Mouse (Mus musculus): ENCODE data around the gene Hnrnpm. TPM values are rescaled to one million over a fixed set of nuclear protein-coding genes. Genes with fewer than 3 reads are reported as not detected.
A peak's percentile ranks its signal among the peaks of the same experiment; 100 is the strongest.

Hnrnpm gene
- polyA plus RNA-seq, 1 experiment from 2014 or later = 283 TPM

GRCm38 (mm10) chr17:33713271-33713670 is 26.6 kb upstream of the Hnrnpm start:
- WGBS = 86% methylated on average over 5 of the region's 5 CpGs
- H3K9me3 ChIP-seq (replicated peaks) = no peaks in the 10 kb centered on the region
- H3K9ac ChIP-seq = no peak overlapping the region
- H3K4me2 ChIP-seq (replicated peaks) = no peak overlapping the region
- H3K27me3 ChIP-seq = no peaks in the 10 kb centered on the region
- H3K4me3 ChIP-seq (replicated peaks) = no peak overlapping the region
- ATAC-seq (ENCODE audit: insufficient number of reproducible peaks, low FRiP score, low TSS enrichment, low read depth) = no peak
- H3K27ac ChIP-seq (replicated peaks) = no peak overlapping the region
- H3K4me1 ChIP-seq = no peaks in the 10 kb centered on the region
- peaks cover 8% of the 10 kb centered on the region for H3K36me3 ChIP-seq

DNA sequence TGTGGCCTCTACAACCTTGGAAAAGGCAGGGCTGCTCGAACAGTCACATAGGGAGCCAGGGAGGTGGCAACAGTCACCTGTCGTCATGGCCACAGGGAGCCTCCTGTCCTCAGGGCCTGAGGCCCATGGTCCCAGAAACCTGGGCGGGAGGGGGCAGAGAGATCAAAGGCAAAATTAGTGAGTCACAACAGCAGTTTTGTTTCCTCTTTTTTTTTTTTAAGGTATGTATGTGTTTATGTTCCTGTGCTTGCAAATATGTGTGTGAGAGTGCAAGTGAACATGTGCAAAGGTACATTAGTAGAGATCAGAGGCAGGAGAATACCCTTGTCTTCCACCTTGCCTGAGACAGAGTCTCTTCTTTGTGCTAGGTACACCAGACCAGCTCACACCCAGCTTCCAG is 23.2 kb upstream of the Hnrnpm start:
- Histone ChIP-seq H3K27ac (replicated peaks) (no peak overlapping the region), H3K9me3 (replicated peaks) (no peaks in the 10 kb centered on the region), H3K4me2 (replicated peaks) (no peak overlapping the region), H3K27me3 (no peaks in the 10 kb centered on the region), H3K4me1 (no peaks in the 10 kb centered on the region), H3K4me3 (replicated peaks) (no peak overlapping the region), H3K9ac (no peak overlapping the region), H3K36me3 (peaks cover 24% of the 10 kb centered on the region)
- no peak for ATAC-seq (ENCODE audit: insufficient number of reproducible peaks, low FRiP score, low TSS enrichment, low read depth)
- WGBS = 71% methylated on average over 3 of the region's 3 CpGs

DNA sequence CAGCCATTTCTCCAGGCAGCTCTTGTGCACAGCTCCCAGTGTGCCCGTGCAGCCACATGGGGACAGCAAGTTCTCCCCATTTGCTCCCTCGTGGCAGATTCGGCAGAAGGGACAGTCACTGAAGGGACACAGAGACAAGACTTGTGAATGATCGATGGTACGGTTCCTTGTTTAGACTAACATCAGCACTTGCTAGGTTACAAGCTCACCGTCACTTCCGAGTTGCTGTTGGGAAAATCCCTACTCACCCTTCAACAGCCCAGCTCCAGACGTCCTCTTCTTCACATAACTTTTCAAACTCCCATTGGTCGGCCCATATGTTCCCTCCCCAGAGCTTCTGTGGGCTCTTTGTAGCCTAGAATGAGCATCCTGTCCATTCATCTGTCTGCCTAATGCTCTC is 16.4 kb upstream of the Hnrnpm start:
- H3K9me3 ChIP-seq (replicated peaks) = no peaks in the 10 kb centered on the region
- H3K27me3 ChIP-seq = no peaks in the 10 kb centered on the region
- 87% methylated on average over 9 of the region's 9 CpGs for WGBS
- H3K27ac ChIP-seq (replicated peaks) = no peak overlapping the region
- no peaks in the 10 kb centered on the region for H3K4me1 ChIP-seq
- no peak overlapping the region for H3K4me3 ChIP-seq (replicated peaks)
- H3K4me2 ChIP-seq (replicated peaks) = no peak overlapping the region
- no peak overlapping the region for H3K9ac ChIP-seq
- H3K36me3 ChIP-seq = peaks cover 44% of the 10 kb centered on the region
- ATAC-seq (ENCODE audit: insufficient number of reproducible peaks, low FRiP score, low TSS enrichment, low read depth) = no peak

DNA sequence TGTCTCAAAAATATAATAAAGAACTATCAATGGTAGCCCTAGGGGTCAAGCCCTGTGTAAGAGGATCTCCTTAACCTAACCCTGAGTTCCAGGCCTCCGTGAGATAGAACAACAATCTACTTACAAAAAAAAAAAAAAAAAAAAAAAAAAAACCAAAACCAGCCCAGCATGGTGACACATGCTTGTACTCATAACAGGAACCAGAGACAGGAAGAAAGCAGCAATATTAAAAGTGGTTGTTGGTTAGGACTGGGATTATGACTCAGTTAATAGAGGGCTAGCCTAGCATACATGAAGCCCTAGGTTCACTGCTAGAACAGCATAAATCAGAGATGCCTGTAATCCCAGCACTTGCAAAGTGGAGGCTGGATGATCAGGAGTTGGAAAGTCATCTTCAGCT is 15.5 kb upstream of the Hnrnpm start:
- WGBS = 37% methylated on average over 1 of the region's 1 CpGs
- H3K9me3 ChIP-seq (replicated peaks) = no peaks in the 10 kb centered on the region

DNA sequence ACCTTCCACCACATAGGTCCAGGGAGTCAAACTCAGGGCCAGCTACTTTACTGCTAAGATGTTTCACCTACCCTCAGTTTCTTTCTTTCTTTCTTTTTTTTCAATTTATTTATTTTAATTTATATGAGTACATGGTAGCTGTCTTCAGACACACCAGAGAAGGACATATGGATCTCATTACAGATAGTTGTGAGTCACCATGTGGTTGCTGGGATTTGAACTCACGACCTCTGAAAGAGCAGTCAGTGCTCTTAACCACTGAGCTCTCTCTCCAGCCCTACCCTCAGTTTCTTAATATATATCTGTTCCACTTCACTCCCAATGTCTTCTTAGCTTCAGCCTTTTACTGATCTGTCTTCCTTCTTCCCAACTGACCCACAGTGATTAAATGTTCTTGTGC is 8.8 kb upstream of the Hnrnpm start:
- no peak overlapping the region for H3K4me2 ChIP-seq (replicated peaks)
- no peak overlapping the region for H3K9ac ChIP-seq
- no peak overlapping the region for H3K4me3 ChIP-seq (replicated peaks)
- no peaks in the 10 kb centered on the region for H3K9me3 ChIP-seq (replicated peaks)
- 79% methylated on average over 1 of the region's 1 CpGs for WGBS
- H3K4me1 ChIP-seq = no peaks in the 10 kb centered on the region
- ATAC-seq (ENCODE audit: insufficient number of reproducible peaks, low FRiP score, low TSS enrichment, low read depth) = no peak
- H3K27ac ChIP-seq (replicated peaks) = no peak overlapping the region
- H3K36me3 ChIP-seq = peaks cover 51% of the 10 kb centered on the region
- no peaks in the 10 kb centered on the region for H3K27me3 ChIP-seq

More for the DNA sequence above, 15.5 kb upstream of the Hnrnpm start:
- Histone ChIP-seq H3K4me1 (no peaks in the 10 kb centered on the region), H3K9ac (no peak overlapping the region), H3K36me3 (peaks cover 49% of the 10 kb centered on the region), H3K27me3 (no peaks in the 10 kb centered on the region), H3K4me3 (replicated peaks) (no peak overlapping the region), H3K27ac (replicated peaks) (no peak overlapping the region), H3K4me2 (replicated peaks) (no peak overlapping the region)
- ATAC-seq (ENCODE audit: insufficient number of reproducible peaks, low FRiP score, low TSS enrichment, low read depth) = no peak

DNA sequence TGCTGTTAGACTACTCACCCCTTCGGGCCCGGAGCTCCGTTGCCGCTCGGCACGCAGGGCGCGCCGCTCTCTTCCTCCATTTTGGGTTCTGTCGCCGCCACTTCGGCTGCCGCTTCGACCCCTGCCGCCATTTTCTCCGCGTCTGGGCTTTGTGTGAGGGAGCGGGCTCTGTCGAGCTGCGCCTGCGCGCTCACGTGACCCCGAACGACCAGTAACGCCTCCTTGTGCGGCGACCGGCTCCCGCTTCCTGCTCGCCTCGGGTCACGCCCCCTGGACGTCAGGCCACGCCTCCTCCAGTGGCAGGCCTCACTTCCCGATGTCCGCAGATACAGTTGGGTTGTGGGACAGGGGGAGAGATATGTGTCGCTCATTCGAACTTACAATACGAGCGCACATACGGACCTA is 1.4 kb downstream of the Hnrnpm start:
- peak; percentile 99 for ATAC-seq (ENCODE audit: insufficient number of reproducible peaks, low FRiP score, low TSS enrichment, low read depth)
- Histone ChIP-seq H3K9ac (peak overlapping the region; percentile 80), H3K4me1 (peaks cover 32% of the 10 kb centered on the region), H3K27me3 (no peaks in the 10 kb centered on the region), H3K4me2 (replicated peaks) (peak overlapping the region; percentile 82), H3K4me3 (replicated peaks) (peak overlapping the region; percentile 57), H3K9me3 (replicated peaks) (no peaks in the 10 kb centered on the region), H3K36me3 (no peaks in the 10 kb centered on the region), H3K27ac (replicated peaks) (peak overlapping the region; percentile 86)
- WGBS = under 1% methylated on average over 42 of the region's 42 CpGs

GRCm38 (mm10) chr17:33684671-33685231 is 1.9 kb downstream of the Hnrnpm start:
- peaks cover 34% of the 10 kb centered on the region for H3K4me1 ChIP-seq
- under 1% methylated on average over 44 of the region's 44 CpGs for WGBS
- peak overlapping the region; percentile 86 for H3K27ac ChIP-seq (replicated peaks)
- no peaks in the 10 kb centered on the region for H3K27me3 ChIP-seq
- H3K9ac ChIP-seq = peak overlapping the region; percentile 80
- ATAC-seq (ENCODE audit: insufficient number of reproducible peaks, low FRiP score, low TSS enrichment, low read depth) = peak; percentile 81
- H3K9me3 ChIP-seq (replicated peaks) = no peaks in the 10 kb centered on the region
- H3K4me2 ChIP-seq (replicated peaks) = peak overlapping the region; percentile 82
- peak overlapping the region; percentile 57 for H3K4me3 ChIP-seq (replicated peaks)
- no peaks in the 10 kb centered on the region for H3K36me3 ChIP-seq

- no peak overlapping the region for H3K4me2 ChIP-seq (replicated peaks)
- ATAC-seq (ENCODE audit: insufficient number of reproducible peaks, low FRiP score, low TSS enrichment, low read depth) = no peak
- peaks cover 8% of the 10 kb centered on the region for H3K36me3 ChIP-seq
- H3K27ac ChIP-seq (replicated peaks) = no peak overlapping the region
- peaks cover 38% of the 10 kb centered on the region for H3K4me1 ChIP-seq
- no peak overlapping the region for H3K4me3 ChIP-seq (replicated peaks)
- no peaks in the 10 kb centered on the region for H3K9me3 ChIP-seq (replicated peaks)
- no peaks in the 10 kb centered on the region for H3K27me3 ChIP-seq
- H3K9ac ChIP-seq = no peak overlapping the region
Observed at GRCm38 (mm10) chr17:33681767-33682166, 4.9 kb downstream of the Hnrnpm start.

DNA sequence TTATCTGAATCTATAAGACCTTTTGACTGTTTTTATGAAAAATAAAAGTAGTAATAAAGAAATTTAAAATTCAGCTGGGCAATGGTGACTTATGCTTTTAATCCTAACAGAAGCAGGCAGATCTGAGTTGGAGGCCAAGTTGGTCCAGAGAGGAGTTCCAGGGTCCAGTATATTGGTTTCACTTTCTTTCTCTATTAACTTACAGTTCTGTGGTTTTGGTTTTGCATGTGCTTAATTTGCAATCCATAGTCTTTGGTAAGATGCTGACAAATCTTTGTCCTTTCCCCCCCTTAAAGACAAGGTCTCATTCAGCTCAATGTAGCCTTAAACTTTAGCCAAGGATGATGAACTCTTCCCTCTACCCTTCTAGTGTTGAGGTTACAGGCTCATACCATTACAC is 7.9 kb downstream of the Hnrnpm start:
- Histone ChIP-seq H3K27me3 (no peaks in the 10 kb centered on the region), H3K4me2 (replicated peaks) (no peak overlapping the region), H3K4me1 (peaks cover 32% of the 10 kb centered on the region), H3K9ac (no peak overlapping the region), H3K9me3 (replicated peaks) (no peaks in the 10 kb centered on the region), H3K36me3 (peaks cover 15% of the 10 kb centered on the region), H3K27ac (replicated peaks) (no peak overlapping the region), H3K4me3 (replicated peaks) (no peak overlapping the region)
- no peak for ATAC-seq (ENCODE audit: insufficient number of reproducible peaks, low FRiP score, low TSS enrichment, low read depth)

DNA sequence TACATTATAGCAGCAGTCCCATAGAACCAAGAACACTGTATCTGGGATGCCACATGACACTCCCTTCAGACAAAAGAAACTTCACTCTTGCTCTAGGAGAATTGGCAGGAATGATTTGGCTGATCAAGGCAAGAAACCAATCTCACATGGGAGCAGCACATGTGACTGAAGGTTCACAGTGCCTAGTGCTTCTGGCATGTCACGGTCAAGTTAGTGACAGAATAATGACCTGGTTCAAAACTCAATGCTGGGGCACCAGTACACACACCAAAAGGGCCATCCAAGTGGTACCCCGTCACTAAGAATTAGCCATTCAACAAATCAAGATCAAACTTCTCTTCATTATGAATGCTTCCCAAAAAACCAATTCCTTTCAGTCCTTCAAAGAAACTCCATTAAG is 10.6 kb downstream of the Hnrnpm start:
- H3K4me3 ChIP-seq (replicated peaks) = no peak overlapping the region
- H3K36me3 ChIP-seq = peaks cover 15% of the 10 kb centered on the region
- no peak for ATAC-seq (ENCODE audit: insufficient number of reproducible peaks, low FRiP score, low TSS enrichment, low read depth)
- H3K27ac ChIP-seq (replicated peaks) = no peak overlapping the region
- no peaks in the 10 kb centered on the region for H3K9me3 ChIP-seq (replicated peaks)
- no peak overlapping the region for H3K9ac ChIP-seq
- H3K4me2 ChIP-seq (replicated peaks) = no peak overlapping the region
- no peaks in the 10 kb centered on the region for H3K27me3 ChIP-seq
- WGBS = 93% methylated on average over 2 of the region's 2 CpGs
- H3K4me1 ChIP-seq = peaks cover 12% of the 10 kb centered on the region

DNA sequence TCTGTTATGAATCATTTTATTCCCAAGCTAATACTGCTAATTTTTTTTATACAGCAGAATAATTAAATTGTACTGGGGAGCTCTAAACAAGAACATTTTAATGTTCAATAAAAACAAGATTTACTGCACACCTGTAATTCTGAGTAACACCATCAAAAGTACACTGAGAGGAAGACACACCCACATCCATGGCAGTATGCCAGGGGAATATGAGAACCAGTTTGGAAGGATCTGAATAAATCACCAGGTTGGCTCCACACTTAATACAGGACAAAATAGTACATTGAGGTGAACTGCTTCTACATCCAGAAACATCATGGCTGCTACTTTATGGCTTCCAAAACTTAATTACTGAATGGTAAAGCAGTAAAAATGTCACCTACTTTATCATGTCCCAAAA is 11.2 kb downstream of the Hnrnpm start:
- Histone ChIP-seq H3K4me1 (peaks cover 12% of the 10 kb centered on the region), H3K27me3 (no peaks in the 10 kb centered on the region), H3K36me3 (peaks cover 15% of the 10 kb centered on the region), H3K4me2 (replicated peaks) (no peak overlapping the region), H3K4me3 (replicated peaks) (no peak overlapping the region), H3K9ac (no peak overlapping the region), H3K27ac (replicated peaks) (no peak overlapping the region), H3K9me3 (replicated peaks) (no peaks in the 10 kb centered on the region)
- no peak for ATAC-seq (ENCODE audit: insufficient number of reproducible peaks, low FRiP score, low TSS enrichment, low read depth)

- no peak overlapping the region for H3K27ac ChIP-seq (replicated peaks)
- H3K4me1 ChIP-seq = peaks cover 9% of the 10 kb centered on the region
- H3K27me3 ChIP-seq = no peaks in the 10 kb centered on the region
- WGBS = 79% methylated on average over 1 of the region's 1 CpGs
- H3K36me3 ChIP-seq = peaks cover 15% of the 10 kb centered on the region
- H3K9me3 ChIP-seq (replicated peaks) = no peaks in the 10 kb centered on the region
- ATAC-seq (ENCODE audit: insufficient number of reproducible peaks, low FRiP score, low TSS enrichment, low read depth) = no peak
- no peak overlapping the region for H3K9ac ChIP-seq
- H3K4me3 ChIP-seq (replicated peaks) = no peak overlapping the region
- H3K4me2 ChIP-seq (replicated peaks) = no peak overlapping the region
Observed at GRCm38 (mm10) chr17:33673837-33674236, 12.8 kb downstream of the Hnrnpm start.

All from embryonic facial prominence, embryonic 15.5 days (tissue).